Mouse (Mus musculus) gastrocnemius, postnatal 25 days (tissue): ENCODE results near the gene Cox4i1. TPM values are rescaled to one million over a fixed set of nuclear protein-coding genes. Genes with fewer than 3 reads are reported as not detected.

Experiments used
- total RNA-seq, 2 experiments: library from RNA; stranded (reverse); gene quantifications; 1 replicate in 1 of 2; 2 replicates in 1 of 2; pipeline ENCODE4 v1.2.3; 2021

The Cox4i1 gene
- total RNA-seq, 2 experiments from 2014 or later = 1,728 to 1,814 TPM

Other genes with a start within 250 kb of the Cox4i1 start
- gene Gins2, start 78.9 kb upstream of the Cox4i1 start, total RNA-seq = 1 to 10 TPM; 1.0 to 1.3 TPM
- under 1 TPM; 0.67 to 0.70 TPM for gene 1190005I06Rik, start 20.6 kb upstream of the Cox4i1 start, total RNA-seq
- not detected for gene Gm27021, start 143 bp upstream of the Cox4i1 start, total RNA-seq
- 10 to 100 TPM; 28.0 to 28.1 TPM for gene Emc8, start 351 bp downstream of the Cox4i1 start, total RNA-seq
- 1 to 10 TPM; 3.9 to 5.0 TPM for gene Irf8, start 68.1 kb downstream of the Cox4i1 start, total RNA-seq